ENCODE assay signal across 8 mouse cellular contexts in genomic region chr11:102880585-102881313, GRCm38 (mm10). TPM values are rescaled to one million over a fixed set of nuclear protein-coding genes. Genes with fewer than 3 reads are reported as not detected.
DNase-seq lines count a peak whose midpoint lies in the region; ATAC-seq and TF ChIP-seq lines count a peak whose summit lies in the region.

TSS of gene Eftud2 (minus strand) at chr11:102880985.
TSS of gene Ccdc103 (plus strand) at chr11:102881204.

- peak within 1 kb of the TSS; percentile 86 for H3K4me3 ChIP-seq in heart, embryonic 11.5 days (ENCODE audit: low read depth, low read length)
- peak within 1 kb of the TSS; percentile 86 for H3K4me3 ChIP-seq in kidney, embryonic 16.5 days (ENCODE audit: low read length)
- H3K4me3 ChIP-seq in liver, adult 2 months (ENCODE audit: insufficient read depth, low read depth, low read length), result peak within 1 kb of the TSS; percentile 71
- H3K4me3 ChIP-seq in myocyte, result peak within 1 kb of the TSS; percentile 92

- no peak for TF ChIP-seq CTCF in liver, adult 2 months (IDR thresholded peaks at IDR 0.05; ENCODE audit: low read depth, low read length)

- H3ac ChIP-seq in myocyte (ENCODE audit: control insufficient read depth, insufficient read length), result peak within 1 kb of the TSS; percentile 34

- peaks cover 29% of the 10 kb centered on the region for H3K4me1 ChIP-seq in heart, embryonic 11.5 days (ENCODE audit: control insufficient read depth, insufficient read depth, low read length)
- peaks cover 17% of the 10 kb centered on the region for H3K4me1 ChIP-seq in kidney, embryonic 16.5 days (ENCODE audit: insufficient read depth, low read length)
- peaks cover 6% of the 10 kb centered on the region; the same call in 1 of the 2 replicates for H3K4me1 ChIP-seq in liver, adult 2 months (ENCODE audit: control insufficient read depth, insufficient read depth, low read length)

- peak; percentile 65; the same call in 1 of the 2 replicates for TF ChIP-seq POLR2A in liver, adult 2 months (IDR thresholded peaks at IDR 0.05; ENCODE audit: extremely low read depth, insufficient read depth, low read length)
- peak; percentile 82 for TF ChIP-seq POLR2A in myocyte (IDR thresholded peaks at IDR 0.05; ENCODE audit: insufficient read length, low read depth)

- peak within 1 kb of the TSS; percentile 80 for H3K27ac ChIP-seq in heart, embryonic 11.5 days (ENCODE audit: low read depth, low read length)
- peak within 1 kb of the TSS; percentile 84 for H3K27ac ChIP-seq in kidney, embryonic 16.5 days (ENCODE audit: low read length)
- peak within 1 kb of the TSS; percentile 96 for H3K27ac ChIP-seq in liver, adult 2 months (replicated peaks; ENCODE audit: insufficient read depth, low read depth, low read length)

- no peaks in the 10 kb centered on the region for H3K9me3 ChIP-seq in heart, embryonic 11.5 days (replicated peaks; ENCODE audit: control insufficient read depth, low read length)
- no peaks in the 10 kb centered on the region for H3K9me3 ChIP-seq in kidney, embryonic 16.5 days (ENCODE audit: low read length)

- H3K79me2 ChIP-seq in liver, adult 2 months (ENCODE audit: control insufficient read depth, insufficient read depth, low read length), result peaks cover 7% of the 10 kb centered on the region; the same call in 1 of the 2 replicates
- H3K79me2 ChIP-seq in myocyte (ENCODE audit: control insufficient read depth, insufficient read depth), result peaks cover 33% of the 10 kb centered on the region

- H3K36me3 ChIP-seq in heart, embryonic 11.5 days (ENCODE audit: control insufficient read depth, insufficient read depth, low read length), result peaks cover 7% of the 10 kb centered on the region; the same call in 1 of the 2 replicates
- H3K36me3 ChIP-seq in kidney, embryonic 16.5 days (ENCODE audit: insufficient read depth, low read length), result peaks cover 17% of the 10 kb centered on the region
- H3K36me3 ChIP-seq in liver, adult 2 months (ENCODE audit: control insufficient read depth, insufficient read depth, low read length), result peaks cover 6% of the 10 kb centered on the region; the same call in 1 of the 2 replicates
- H3K36me3 ChIP-seq in myocyte (ENCODE audit: control insufficient read depth, insufficient read depth), result peaks cover 7% of the 10 kb centered on the region
- no peaks in the 10 kb centered on the region for H3K36me3 ChIP-seq in splenic B cell, adult 2 months (ENCODE audit: control insufficient read depth, insufficient read depth, low read length, poor library complexity, severe bottlenecking)

- H3K4me2 ChIP-seq in heart, embryonic 11.5 days, result peak within 1 kb of the TSS; percentile 81
- peak within 1 kb of the TSS; percentile 80 for H3K4me2 ChIP-seq in kidney, embryonic 16.5 days (replicated peaks; ENCODE audit: low read depth, low read length)
- H3K4me2 ChIP-seq in myocyte (ENCODE audit: low read depth), result peak within 1 kb of the TSS; percentile 96

- no peaks in the 10 kb centered on the region for H3K27me3 ChIP-seq in heart, embryonic 11.5 days (ENCODE audit: control insufficient read depth, insufficient read depth, low read length)
- no peaks in the 10 kb centered on the region for H3K27me3 ChIP-seq in kidney, embryonic 16.5 days (ENCODE audit: insufficient read depth, low read length)
- H3K27me3 ChIP-seq in liver, adult 2 months (ENCODE audit: control insufficient read depth, insufficient read depth, low read length), result no peaks in the 10 kb centered on the region
- H3K27me3 ChIP-seq in myocyte (ENCODE audit: control insufficient read depth, insufficient read depth, insufficient read length), result no peaks in the 10 kb centered on the region
- H3K27me3 ChIP-seq in splenic B cell, adult 2 months (ENCODE audit: control insufficient read depth, insufficient read depth, low read length, poor library complexity, severe bottlenecking), result no peaks in the 10 kb centered on the region

- under 1% methylated on average over 62 of the region's 62 CpGs for WGBS in heart, embryonic 11.5 days (ENCODE audit: insufficient replicate concordance)
- WGBS in kidney, embryonic 16.5 days, result under 1% methylated on average over 62 of the region's 62 CpGs
- under 1% methylated on average over 62 of the region's 62 CpGs for WGBS in liver, adult 2 months

- peak; percentile 86 for ATAC-seq in erythroblast, adult 5-6 weeks (replicated peaks; ENCODE audit: low FRiP score, poor library complexity, severe bottlenecking)
- ATAC-seq in heart, embryonic 11.5 days (replicated peaks; ENCODE audit: insufficient number of reproducible peaks, low FRiP score, low TSS enrichment), result peak; percentile 82
- peak; percentile 88 for ATAC-seq in kidney, embryonic 16.5 days (ENCODE audit: low FRiP score, low TSS enrichment)

- peak; percentile 96 for DNase-seq in B cell, adult 2 months
- peak; percentile 96 for DNase-seq in brain, adult 2 months (ENCODE audit: low read depth, low spot score)
- DNase-seq in liver, adult 2 months (ENCODE audit: extremely low read depth, low read depth, low spot score), result peak; percentile 73
- DNase-seq in splenic B cell, adult 2 months (ENCODE audit: low read depth, low spot score), result peak; percentile 95

- H3K9ac ChIP-seq in heart, embryonic 11.5 days (ENCODE audit: low read depth, low read length), result peak within 1 kb of the TSS; percentile 89
- H3K9ac ChIP-seq in kidney, embryonic 16.5 days (replicated peaks; ENCODE audit: low read length), result peak within 1 kb of the TSS; percentile 86
- peak within 1 kb of the TSS; percentile 85 for H3K9ac ChIP-seq in liver, adult 2 months (ENCODE audit: low read depth, low read length)

TF ChIP-seq in myocyte, 11 proteins besides CTCF, POLR2A, EP300 and RAD21:
- TF ChIP-seq POLR2AphosphoS2 (IDR thresholded peaks at IDR 0.05; ENCODE audit: insufficient read length, low read depth) (peak; percentile 89), USF1 (IDR thresholded peaks at IDR 0.05; ENCODE audit: low read depth) (peak; percentile 100), MAX (IDR thresholded peaks at IDR 0.05; ENCODE audit: low read depth) (peak; percentile 99), E2F4 (IDR thresholded peaks at IDR 0.05; ENCODE audit: insufficient read depth) (peak; percentile 61), MYOD1 (IDR thresholded peaks at IDR 0.05; ENCODE audit: control insufficient read depth in 1 of 3, insufficient read length in 2 of 3, low read depth in 2 of 3) (no peak), REST (IDR thresholded peaks at IDR 0.05; ENCODE audit: insufficient read depth, insufficient read length) (no peak), SRF (IDR thresholded peaks at IDR 0.05; ENCODE audit: control insufficient read depth, insufficient read length, low read depth) (peak; percentile 37)

RNA-seq across cellular contexts. Expression of gene Eftud2, which starts in this region (rescaled TPM):
- total RNA-seq in erythroblast, adult 5-6 weeks (2015; ENCODE audit: low replicate concordance), result 49.8 and 53.9 TPM in 2 replicates
- total RNA-seq in erythroblast, adult 5-6 weeks (2017; ENCODE audit: low replicate concordance), result 45.0 and 54.5 TPM in 2 replicates
- 136 and 149 TPM in 2 replicates for polyA plus RNA-seq in heart, embryonic 11.5 days (2014; fragmentation: Nextera tagmentation; extraction: Ambion mirVana)
- 222 and 236 TPM in 2 replicates for polyA plus RNA-seq in kidney, embryonic 16.5 days (2015; fragmentation: Nextera tagmentation; extraction: Ambion mirVana)
- total RNA-seq in liver, adult 2 months (2014; rRNA removed), result 16.2 and 24.1 TPM in 2 replicates
- 41.5 and 53.3 TPM in 2 replicates for polyA plus RNA-seq in liver, adult 2 months (2012; rRNA removed)
- polyA plus RNA-seq in myocyte (2012; fragmentation: generic; extraction: Trizol), result 104 TPM

RNA-seq across cellular contexts. Expression of gene Ccdc103, which starts in this region (rescaled TPM):
- not detected in 2 replicates for total RNA-seq in erythroblast, adult 5-6 weeks (2015; ENCODE audit: low replicate concordance)
- not detected in 2 replicates for total RNA-seq in erythroblast, adult 5-6 weeks (2017; ENCODE audit: low replicate concordance)
- polyA plus RNA-seq in heart, embryonic 11.5 days (2014; fragmentation: Nextera tagmentation; extraction: Ambion mirVana), result 0.42 and 0.56 TPM in 2 replicates
- 1.9 and 2.1 TPM in 2 replicates for polyA plus RNA-seq in kidney, embryonic 16.5 days (2015; fragmentation: Nextera tagmentation; extraction: Ambion mirVana)
- total RNA-seq in liver, adult 2 months (2014; rRNA removed), result 0.09 TPM in 1 of 2 replicates, not detected in the other
- polyA plus RNA-seq in liver, adult 2 months (2012; rRNA removed), result 0.06 TPM in 1 of 2 replicates, not detected in the other
- 1.4 TPM for polyA plus RNA-seq in myocyte (2012; fragmentation: generic; extraction: Trizol)

Comparison
In these comparisons a context has a peak if more than half of its experiments do, and no peak if none do; other contexts are left out.
1. Peak in every context shown above with its lines: DNase-seq, ATAC-seq, H3K4me3 ChIP-seq and H3K27ac ChIP-seq.